Mouse (Mus musculus): ENCODE measurements around the gene Nkapd1.

DNA sequence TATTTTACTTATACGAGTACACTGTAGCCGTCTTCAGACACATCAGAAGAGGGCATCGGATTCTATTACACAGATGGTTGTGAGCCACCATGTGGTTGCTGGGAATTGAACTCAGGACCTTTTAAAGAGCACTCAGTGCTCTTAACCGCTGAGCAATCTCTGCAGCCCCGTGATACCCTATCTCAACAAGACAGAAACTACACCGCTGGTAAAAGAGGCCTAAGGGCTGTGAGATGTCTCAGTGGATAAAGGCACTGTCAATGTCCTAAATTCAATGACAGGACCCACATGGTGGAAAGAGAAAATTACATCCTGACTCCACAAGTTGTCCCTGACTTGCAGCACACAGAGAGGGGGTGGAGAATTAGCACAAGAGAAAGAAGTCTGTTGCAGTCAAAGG is 49.2 kb upstream of the Nkapd1 start:
- TF ChIP-seq POLR2A (IDR thresholded peaks at IDR 0.05; ENCODE audit: extremely low read depth, insufficient read depth, low read length) (no peak), CTCF (IDR thresholded peaks at IDR 0.05; ENCODE audit: low read depth, low read length) (no peak)
